Mouse (Mus musculus) adrenal gland, adult 18-20 months (tissue): ENCODE data around the gene Apbb2. TPM values are rescaled to one million over a fixed set of nuclear protein-coding genes. Genes with fewer than 3 reads are reported as not detected.

ENCODE experiments used
- DNase-seq, 2 experiments: peaks; one replicate each; pipeline ENCODE4 v3.0.0; 2021 to 2022; ENCODE audit warnings: low spot score in 2 of 2
- total RNA-seq, 2 experiments: library from RNA; stranded (reverse); gene quantifications; 1 replicate in 1 of 2; 2 replicates in 1 of 2; pipeline ENCODE4 v1.2.3; 2021

Gene Apbb2
- total RNA-seq, 2 experiments from 2014 or later, result 37.4 to 54.0 TPM

DNA sequence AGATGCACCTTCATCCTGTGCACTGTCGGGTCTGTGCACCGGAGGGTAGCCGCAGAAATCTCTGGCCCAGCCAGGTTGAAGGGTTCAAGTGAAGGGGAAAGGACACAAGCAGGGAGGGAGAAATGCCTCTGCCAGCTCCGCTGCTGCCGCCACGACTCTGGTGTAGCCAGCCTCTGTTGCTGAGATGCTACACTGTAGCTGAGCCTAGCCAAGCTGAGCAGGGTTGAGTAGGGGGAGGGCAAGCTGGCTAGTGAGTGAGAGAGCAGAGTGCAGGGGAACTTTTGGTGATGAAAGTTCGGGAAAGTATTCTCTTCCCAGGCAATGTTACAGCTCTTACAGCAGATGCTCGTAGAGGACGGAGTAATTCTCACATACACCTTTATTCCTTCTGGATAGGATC, 66.3 kb downstream of the Apbb2 start:
- no peak for DNase-seq

DNA sequence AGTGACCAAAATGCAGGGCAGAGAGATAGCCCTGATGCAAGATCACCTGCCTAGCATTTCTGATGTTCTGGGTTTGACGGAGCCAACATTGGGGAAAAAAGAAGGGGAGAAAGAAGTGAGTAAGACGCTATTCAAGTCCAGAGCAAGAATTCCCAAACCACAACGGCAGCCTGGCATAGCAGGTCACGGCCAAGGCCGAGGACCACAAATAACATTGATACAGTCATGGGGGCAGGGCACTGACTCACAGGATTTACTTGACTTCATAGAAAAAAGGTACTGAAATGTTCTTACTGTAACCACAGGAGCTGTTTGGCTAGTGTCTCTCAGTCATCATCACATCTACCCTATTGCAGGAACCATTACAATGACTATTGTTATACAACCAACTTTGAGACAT, 68.3 kb downstream of the Apbb2 start:
- DNase-seq, result peak in 1 of 2 experiments; percentile 57

DNA sequence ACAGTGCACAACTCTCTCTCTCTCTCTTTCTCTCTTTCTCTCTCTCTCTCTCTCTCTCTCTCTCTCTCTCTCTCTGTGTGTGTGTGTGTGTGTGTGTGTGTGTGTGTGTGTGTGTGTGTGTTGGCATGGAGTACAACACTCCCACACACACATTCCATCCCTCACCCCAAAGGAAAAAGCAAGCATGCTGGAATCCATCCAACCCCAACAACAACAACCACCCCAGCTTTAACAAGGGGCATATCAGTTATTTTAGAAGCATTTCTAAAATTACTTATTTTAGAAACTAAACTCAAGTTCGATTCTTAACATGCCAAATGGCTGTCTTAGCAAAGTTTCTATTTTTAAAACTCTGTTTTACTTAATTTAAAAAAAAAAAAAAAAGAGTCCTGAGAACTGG, 68.9 kb downstream of the Apbb2 start:
- DNase-seq, result no peak

DNA sequence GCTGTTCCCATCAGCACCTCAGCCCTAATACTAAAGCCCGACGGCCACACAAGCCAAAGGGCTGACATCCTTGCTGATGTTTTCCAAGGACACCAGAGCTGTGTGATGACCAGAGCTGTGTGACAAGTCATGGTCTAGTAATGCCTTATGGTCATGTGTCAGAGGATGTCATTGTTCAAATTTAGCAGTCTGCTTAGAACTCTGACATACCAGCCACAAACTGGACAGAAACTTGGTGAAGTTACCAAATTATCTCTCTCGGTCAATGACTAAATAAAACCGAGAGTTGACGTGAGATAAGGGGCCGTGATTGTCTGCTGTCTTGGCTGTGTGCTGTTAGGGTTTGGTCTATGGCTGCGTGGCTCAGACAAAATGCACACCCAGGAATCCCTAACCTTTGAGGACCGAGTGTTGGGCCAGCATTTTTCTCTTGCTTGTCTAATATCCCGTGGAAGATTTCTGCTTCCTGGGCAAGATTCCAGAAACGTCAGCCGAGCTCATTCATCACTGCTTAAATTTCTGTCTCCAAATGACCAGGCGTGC, 71.5 kb downstream of the Apbb2 start:
- DNase-seq, result peak; percentile 64 to 69

GRCm38 (mm10) chr5:66545573-66546141, 72.9 kb downstream of the Apbb2 start:
- DNase-seq, result no peak

DNA sequence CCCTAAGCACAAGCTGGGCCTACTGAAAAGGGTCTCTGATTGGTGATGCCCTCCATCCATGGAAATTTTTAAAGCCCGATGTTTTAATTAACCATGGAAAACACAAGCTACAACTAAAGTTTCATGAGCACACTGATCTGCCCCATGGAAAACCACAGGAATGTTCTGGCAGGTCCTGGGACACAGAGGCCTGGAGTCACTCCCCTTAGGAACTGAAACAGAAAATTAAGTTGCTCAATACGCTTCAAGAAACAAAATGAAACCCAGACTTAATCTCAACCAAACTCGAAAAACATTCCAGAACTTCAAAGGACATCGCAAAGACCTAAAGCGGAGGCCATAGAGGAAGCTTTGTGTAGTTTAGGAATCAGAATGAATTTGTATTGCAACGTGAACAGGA, 74.8 kb downstream of the Apbb2 start:
- no peak for DNase-seq

DNA sequence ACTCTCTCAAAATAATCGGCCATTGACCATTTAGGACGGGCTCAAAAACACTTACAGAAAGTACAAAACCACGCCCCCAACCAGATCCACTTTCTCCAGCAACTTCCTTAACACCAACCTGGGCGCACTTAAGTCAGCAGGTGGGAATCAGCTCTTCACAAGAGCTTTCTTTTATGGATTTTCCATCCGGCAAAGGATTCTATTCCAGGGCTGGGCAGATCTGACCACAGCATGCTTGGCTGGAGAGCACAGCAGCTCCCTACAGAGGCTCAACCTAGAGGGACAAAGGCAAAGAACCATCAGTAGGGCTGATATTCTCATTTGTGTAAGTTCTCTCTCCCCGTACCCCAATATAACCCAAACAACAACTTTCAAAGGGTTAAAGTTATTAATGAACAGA, 75.2 kb downstream of the Apbb2 start:
- no peak for DNase-seq

- DNase-seq, result peak in 1 of 2 experiments; percentile 36
Measured at GRCm38 (mm10) chr5:66542521-66542920, 76.1 kb downstream of the Apbb2 start.

DNA sequence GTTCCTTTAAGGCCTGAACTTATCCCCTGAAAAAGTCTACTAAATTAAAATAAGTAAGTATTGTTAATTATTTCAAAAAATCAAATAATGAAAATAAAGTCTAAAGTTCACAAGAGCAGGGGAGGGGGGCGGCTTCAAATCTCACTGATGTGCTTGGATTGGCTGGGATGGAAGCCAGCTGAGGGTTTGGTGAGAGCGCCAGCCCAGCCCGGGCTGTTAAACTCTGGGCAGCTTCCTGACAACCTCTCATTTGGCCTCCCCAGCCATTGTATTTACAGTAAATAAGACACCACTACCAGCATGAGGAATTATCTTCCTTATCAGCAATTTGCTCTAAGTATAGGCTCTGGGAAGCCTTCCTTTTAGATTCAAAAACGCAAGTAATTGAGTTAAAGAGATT, 77.2 kb downstream of the Apbb2 start:
- no peak for DNase-seq

- DNase-seq, result no peak
Measured at GRCm38 (mm10) chr5:66540246-66540645, 78.3 kb downstream of the Apbb2 start.

GRCm38 (mm10) chr5:66537811-66538210, 80.8 kb downstream of the Apbb2 start:
- no peak for DNase-seq

- DNase-seq, result no peak
Measured at GRCm38 (mm10) chr5:66536696-66537358, 81.8 kb downstream of the Apbb2 start.

DNA sequence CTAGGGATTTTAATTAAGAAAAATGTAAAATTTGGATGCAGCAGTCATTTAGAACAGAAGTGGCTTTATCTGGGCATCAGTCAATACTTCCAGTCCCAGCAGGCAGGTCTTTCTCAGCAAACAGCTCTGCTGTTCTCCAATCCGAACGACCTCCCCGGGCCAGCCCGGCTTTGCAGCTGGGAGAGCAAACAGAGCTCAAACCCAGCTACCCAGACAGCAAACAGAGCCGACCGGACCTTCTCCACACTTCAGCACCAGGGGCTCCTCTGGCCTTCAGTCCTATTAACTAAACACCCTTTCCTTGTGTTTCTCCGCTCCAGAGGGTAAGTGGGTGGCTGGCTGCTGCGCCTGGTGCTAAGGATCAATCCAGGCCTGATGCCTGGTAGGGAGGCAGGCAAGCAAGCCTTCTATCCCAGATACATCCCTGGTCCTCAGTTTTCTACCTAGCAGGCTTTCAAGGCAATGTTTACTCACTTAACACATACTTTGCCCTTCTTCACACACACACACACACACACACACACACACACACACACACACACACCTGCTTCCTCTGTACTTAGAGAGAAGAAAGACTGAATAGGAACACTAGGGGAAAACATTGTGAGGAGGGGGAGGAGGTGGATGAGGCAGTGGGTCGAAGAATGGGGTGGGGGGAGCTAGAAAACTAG, 82.9 kb downstream of the Apbb2 start:
- DNase-seq, result peak in 1 of 2 experiments; percentile 17

GRCm38 (mm10) chr5:66533711-66534425, 84.7 kb downstream of the Apbb2 start:
- no peak for DNase-seq

DNA sequence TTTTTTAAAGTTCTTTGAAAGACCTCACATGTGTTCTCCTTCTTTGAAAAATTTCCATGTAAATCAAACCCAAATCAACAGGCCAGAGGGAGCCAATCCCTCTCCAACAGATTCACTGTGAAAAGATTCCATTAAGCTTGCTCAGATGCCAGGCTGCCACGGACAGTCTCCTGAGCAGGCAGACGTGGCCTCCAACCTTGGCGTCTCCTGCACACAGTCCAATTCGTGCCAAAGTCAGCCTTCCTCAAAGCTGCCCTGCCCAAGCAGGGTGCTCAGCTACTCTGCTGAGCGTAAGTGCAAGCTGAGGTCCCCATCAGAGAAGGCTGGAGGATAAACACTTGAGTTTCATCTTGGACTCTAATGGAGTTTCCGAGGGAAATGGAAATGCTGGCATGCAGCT, 85.8 kb downstream of the Apbb2 start:
- peak in 1 of 2 experiments; percentile 40 for DNase-seq

GRCm38 (mm10) chr5:66530361-66530760, 88.2 kb downstream of the Apbb2 start:
- DNase-seq, result no peak

DNA sequence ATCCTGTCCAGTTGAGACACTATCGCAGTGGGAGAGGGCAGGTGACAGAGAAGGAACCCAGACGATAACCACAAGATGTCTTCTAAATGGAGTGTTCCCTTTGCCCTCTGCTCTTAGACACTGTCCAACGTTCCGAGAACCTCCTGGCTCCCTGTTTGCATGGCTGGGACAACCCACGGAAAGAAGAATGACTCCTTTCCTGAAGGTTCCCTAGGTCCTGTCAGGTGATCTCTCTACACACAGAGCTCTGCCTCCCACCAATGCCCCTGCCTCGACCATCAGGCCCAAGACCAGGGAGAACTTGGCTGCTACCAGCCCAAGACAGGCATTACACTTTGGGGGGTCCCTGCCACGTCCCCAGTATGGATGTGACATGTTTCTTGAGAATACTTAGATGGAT, 89.0 kb downstream of the Apbb2 start:
- no peak for DNase-seq

GRCm38 (mm10) chr5:66528567-66528966, 90.0 kb downstream of the Apbb2 start:
- DNase-seq, result no peak

DNA sequence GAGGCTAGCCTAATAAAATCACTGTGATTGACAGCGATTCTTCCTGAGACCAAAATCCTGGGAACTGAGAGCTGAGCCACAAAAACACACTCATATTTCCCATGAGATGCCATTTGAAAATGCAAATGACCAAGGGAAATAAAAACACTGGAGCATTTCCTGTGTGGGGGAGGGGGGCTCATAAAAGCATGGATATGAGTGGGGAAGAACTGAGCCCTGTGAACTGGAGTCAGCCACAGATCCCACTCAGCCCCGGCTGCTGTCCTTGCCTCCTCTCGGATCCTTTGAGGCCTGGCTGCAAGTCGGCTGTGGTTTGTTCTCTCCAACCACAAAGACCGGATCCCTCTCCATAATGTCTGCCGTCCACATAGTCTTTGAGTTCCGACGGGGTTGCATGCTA, 91.5 kb downstream of the Apbb2 start:
- no peak for DNase-seq

- DNase-seq, result no peak
Measured at GRCm38 (mm10) chr5:66525002-66525401, 93.6 kb downstream of the Apbb2 start.

DNA sequence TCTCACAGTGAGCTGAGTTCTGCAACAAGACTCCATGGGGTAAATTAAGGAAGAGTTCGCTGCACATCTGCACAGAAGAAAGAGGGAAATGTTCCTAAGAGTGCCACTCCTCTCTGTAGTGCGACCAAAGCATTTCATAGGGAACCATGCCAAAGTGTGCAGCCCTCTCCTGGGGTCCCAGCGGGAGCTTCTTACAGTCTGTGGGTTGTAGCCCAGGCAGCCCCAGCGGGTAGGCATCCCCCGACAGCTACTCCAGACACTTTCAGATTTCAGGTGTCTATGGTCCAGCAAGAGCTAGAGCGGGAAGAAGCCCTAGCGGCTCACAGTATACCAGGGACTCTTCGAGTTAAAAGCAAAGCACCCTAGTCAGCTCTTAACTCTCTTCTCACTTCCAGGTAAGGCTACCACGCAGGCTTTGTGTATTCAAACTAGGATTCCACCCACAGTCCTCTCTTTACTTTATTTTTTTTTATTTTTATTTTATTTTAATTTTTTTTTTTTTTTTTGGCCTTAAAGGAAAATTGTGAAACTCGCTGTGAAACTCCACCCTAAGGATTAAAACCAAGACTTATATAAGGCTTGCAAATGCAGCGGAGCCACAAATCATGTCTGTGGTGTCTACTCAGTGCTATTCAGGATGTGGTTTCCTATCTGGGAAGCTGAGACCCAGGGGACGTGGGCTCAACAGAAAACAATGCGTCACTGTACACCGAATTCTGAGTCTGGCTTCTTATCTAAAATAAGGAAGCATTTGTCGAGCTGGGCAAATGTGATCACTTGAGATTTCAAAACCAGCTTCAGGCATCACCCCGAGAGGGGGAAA, 94.7 kb downstream of the Apbb2 start:
- DNase-seq, result no peak
